Mouse (Mus musculus) mesoderm, embryonic 11.5 days (tissue): ENCODE measurements around the gene Aacs.
A peak's percentile ranks its signal among the peaks of the same experiment; 100 is the strongest.
"Not testable (repeated sequence)": the region's sequence is repeated elsewhere in the genome, so short reads cannot be mapped to it uniquely, and the experiment has no call there.

ENCODE experiments used
- DNase-seq: peaks from one replicate; pipeline ENCODE4 v3.0.0-alpha.2; 2012; ENCODE audit warnings: low read depth, low spot score

Gene Aacs

GRCm38 (mm10) chr5:125465701-125466106, 9.9 kb upstream of the Aacs start:
- DNase-seq, result peak; percentile 99

DNA sequence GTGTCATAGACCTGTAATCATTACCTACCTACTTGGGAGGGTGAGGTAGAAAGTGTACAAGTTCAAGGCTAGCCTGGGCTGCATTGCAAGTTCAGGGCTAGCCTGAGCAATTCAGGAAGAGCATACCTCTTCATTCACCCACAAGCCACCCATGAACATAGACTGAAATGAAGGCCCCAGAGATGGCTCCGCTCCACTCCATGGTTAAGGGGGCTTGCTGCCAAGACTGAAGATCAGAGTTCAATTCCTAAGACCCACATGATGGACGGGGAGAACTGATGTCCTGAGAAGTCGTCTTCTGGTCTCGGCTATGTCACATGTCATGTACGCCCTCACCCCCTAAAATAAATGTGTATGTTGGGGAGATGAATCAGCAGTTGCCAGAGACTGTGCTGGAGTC, 9.1 kb upstream of the Aacs start:
- DNase-seq, result no peak

DNA sequence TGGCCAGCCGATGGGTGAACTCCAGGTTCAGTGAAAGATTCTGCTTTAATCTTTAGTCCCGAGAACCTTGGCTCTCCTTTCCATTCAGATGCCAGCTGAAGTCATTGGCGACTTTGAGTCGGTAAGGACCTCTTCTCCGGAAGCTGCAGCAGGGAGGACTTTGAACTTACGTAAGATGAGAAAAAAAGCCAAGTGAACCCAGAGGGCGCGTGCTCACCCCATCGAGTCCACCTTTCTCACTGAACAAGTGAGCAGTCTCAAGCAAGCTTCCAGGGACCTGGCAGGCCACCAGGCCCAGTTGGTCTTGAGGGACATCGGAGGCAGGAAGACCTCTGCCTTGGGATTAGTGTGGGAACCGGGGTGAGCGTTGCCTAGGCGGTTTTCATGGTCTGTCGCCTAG, 8.4 kb upstream of the Aacs start:
- no peak for DNase-seq

- DNase-seq, result no peak
Measured at GRCm38 (mm10) chr5:125470713-125471112, 4.9 kb upstream of the Aacs start.

DNA sequence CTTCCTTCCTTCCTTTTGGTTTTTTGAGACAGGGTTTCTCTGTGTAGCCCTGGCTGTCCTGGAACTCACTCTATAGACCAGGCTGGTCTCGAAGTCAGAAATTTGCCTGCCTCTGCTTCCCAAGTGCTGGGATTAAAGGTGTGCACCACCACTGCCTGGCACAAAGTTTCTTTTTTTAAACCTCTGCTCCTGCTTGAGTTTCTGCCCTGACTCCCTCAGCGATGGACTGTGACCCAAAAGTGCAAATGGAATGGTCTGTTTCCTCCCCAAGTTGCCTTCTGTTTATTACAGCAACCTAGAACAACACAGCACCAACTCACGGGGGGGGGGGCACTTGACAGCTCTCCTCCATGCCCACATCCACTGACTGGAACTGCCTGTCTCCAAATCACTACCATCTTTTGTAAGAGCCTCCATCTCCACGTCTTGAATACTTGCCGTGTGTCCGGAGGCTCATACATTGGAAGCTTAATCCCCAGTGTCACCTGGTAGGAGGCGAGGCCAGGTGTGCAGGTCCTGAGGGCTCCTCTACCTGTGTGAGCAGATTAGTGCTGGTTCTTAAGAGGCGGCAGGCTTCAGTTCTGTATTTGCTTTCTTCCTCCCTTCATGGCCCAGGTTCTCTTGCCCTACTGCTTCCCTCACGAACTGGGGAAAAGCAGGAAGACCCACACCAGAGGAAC, 2.7 kb upstream of the Aacs start:
- DNase-seq, result no peak

DNA sequence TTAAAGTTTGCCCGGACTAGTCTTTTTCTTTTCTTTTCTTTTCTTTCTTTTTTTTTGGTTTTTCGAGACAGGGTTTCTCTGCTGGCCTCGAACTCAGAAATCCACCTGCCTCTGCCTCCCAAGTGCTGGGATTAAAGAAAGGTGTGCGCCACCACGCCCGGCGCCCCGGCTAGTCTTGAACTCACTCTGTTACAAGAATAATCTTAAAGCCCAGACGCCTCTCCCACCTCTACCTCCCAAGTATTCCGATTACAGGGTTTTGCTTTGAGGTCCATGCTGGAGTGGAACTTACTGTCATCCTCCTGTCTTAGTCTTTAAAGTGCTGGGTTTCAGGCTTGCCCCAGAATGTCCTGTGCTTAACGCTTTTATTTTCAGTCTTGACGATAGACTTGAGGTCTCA, 584 bp upstream of the Aacs start:
- DNase-seq, result no peak

DNA sequence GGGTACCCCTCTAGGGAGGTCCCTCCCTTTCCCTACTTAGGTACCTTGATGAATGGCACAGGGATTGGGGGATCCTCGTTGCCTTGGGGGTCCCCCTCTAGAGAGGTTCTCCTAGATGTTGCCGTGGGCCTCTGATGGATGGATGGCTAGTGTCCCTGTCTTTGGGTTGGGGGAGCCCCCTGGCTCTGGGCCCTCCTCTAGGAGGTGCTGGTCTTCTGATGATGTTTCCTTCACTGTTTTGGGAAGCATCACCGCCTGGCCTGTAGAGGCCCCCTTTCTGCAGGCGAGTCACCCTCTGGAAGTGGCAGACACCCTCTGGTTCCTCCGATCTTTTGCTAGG, 642 bp downstream of the Aacs start:
- DNase-seq, result no peak

- DNase-seq, result no peak
Measured at GRCm38 (mm10) chr5:125476799-125477198, 1.2 kb downstream of the Aacs start.

GRCm38 (mm10) chr5:125477533-125477932, 1.9 kb downstream of the Aacs start:
- no peak for DNase-seq

DNA sequence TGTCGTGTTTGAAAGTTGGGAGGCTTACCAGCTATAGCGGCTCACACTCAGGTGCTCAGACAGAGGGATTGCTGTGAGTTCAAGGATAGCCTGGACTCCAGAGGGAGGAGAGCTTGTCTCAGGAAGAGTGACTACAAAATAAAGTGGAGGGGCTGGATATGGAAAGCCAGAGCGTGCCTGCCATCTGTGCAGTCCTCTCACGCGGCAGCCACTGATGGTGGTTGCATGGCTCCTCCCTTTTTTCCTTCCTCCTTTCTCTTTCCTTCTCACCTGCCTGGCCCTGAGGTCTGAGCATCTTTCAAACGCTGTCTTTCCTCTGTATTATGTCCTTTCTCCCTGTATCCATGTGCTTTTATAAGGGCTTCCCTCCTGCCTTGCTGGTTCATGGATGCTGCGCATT, 2.4 kb downstream of the Aacs start:
- no peak for DNase-seq

DNA sequence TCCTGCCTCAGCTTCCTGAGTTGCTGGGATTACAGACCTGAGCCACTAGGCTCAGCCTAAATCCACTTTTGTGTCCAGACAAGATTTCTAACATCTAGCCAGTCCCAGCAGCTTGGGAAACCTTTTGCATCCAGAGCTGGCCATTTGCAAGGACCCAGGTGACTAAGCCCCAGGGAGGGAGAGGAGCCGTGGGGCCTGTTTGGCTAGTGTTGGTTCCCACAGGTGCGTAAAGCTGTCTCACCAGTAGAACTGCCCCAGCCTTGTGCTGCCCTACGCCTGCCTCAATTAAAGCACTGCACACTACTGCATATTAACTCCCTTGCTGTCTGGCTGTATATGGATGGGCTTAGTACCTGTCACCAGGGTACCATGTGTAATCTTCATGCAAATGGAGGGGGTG, 3.8 kb downstream of the Aacs start:
- DNase-seq, result no peak

- no peak for DNase-seq
Measured at GRCm38 (mm10) chr5:125480434-125481231, 5.0 kb downstream of the Aacs start.

DNA sequence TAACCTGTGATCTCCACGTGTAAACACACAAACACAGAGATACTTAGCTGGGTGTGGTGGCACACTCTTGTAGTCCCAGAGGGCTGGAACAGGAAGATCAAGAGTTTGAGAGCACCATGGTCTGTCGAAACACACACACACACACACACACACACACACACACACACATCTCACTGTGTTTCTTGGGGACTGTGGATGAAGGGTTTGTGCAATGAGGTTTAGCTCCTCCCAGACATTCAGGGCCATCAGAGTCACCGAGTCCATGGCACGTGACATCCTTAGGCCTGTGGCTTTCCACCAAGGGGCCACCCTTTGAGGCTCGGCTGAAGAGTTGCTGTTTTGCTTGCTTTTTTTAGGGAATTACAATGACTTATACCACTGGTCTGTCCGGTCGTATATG, 6.9 kb downstream of the Aacs start:
- DNase-seq, result no peak

GRCm38 (mm10) chr5:125483712-125484611, 8.3 kb downstream of the Aacs start:
- no peak for DNase-seq

DNA sequence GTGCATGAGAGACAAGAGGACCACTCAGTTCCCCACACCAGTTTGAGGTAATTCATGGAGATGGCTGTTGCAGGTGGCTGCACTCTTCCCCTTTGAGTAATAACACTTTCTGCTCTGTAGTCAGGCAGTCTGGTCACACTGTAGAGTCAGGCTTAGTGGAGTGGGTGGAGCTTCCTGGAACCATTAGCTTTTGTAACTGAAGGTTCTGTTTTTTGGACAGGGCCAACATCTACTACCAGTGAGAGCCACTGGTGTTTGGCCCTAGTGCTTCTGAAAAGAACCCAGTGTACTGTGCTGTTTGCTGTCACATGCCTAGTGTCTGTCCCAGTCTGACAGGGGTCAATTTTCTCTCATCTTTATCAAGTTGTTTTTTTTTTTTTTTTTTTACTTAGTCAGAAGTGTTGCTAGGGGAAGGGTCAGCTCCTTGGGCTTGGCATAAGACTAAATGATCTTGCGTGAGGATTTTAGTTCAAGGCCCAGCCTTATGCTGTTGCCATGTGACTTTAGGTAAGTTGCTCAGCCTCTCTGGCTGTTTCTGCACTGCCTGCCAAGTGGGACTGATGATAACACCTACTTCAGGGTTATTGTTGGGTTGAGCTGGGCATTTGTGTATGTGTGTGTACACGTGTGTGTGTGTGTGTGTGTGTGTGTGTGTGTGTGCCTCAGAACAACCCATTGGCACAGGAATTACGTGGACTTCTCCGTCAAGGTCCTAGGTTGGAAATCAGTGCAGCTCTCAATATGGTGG, 9.6 kb downstream of the Aacs start:
- no peak for DNase-seq

- DNase-seq, result no peak
Measured at GRCm38 (mm10) chr5:125486088-125486487, 10.5 kb downstream of the Aacs start.

DNA sequence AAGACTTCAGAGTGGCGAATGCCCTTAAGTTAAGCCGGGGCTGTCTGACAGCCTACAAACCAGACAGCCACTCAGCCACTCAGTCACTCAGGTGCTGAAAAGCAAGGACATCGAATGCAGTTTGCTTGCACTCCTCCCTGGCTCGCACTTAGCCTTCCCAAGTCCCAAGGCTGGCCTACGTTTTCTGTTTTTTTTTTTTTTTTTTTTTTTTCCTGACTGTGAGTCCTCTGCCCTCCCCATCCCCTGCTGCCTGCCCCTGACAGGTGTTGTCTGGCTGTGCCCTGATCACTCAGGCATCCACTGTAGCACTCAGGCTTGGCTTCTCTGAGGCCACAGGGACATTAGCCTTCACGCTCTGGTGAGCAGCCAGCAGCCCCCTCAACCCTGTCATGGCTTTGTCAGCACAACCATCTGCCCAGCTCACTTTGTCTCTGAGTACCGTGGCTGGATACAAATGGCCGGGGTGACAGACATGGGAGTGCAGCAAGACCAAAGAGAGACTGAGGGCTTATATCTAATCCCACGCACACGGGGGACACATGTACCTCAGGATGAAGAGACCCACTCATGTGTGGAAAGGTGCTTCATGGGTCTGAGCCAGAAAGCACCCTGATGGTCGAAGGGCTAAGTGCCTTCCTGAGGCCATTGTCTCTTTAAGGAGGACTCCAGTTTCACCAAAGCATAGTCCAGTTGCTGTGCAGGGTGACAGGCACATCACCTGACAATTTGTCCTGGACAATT, 11.9 kb downstream of the Aacs start:
- DNase-seq, result peak; percentile 48

GRCm38 (mm10) chr5:125488116-125488455, 12.5 kb downstream of the Aacs start:
- DNase-seq, result no peak

- not testable (repeated sequence) for DNase-seq
Measured at GRCm38 (mm10) chr5:125488953-125489352, 13.3 kb downstream of the Aacs start.

DNA sequence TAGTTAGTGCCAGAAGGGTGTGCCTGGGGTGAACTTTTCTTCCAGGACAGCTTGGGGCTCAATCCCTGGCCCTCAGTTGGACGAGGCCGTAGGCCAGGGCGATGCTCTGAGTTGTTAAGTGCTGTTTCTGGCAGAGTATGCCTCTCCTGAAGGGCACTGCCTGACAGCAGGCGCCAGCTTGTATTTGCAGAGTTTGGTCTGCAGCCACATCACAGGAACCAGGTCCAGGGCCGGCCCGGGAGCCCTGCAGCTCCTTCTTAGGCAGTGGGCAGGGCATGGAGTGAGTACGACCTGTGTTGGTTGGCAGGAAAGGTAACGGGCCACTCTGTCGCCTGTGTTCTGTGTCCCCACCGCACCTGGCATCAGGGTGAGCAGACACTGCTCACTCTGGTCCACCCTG, 15.5 kb downstream of the Aacs start:
- DNase-seq, result no peak
